Mouse (Mus musculus): ENCODE results near the gene Ccdc36.

The Ccdc36 gene

GRCm38 (mm10) chr9:108445125-108445524, 16.8 kb upstream of the Ccdc36 start:
- DNase-seq (ENCODE audit: low spot score) = no peak

DNA sequence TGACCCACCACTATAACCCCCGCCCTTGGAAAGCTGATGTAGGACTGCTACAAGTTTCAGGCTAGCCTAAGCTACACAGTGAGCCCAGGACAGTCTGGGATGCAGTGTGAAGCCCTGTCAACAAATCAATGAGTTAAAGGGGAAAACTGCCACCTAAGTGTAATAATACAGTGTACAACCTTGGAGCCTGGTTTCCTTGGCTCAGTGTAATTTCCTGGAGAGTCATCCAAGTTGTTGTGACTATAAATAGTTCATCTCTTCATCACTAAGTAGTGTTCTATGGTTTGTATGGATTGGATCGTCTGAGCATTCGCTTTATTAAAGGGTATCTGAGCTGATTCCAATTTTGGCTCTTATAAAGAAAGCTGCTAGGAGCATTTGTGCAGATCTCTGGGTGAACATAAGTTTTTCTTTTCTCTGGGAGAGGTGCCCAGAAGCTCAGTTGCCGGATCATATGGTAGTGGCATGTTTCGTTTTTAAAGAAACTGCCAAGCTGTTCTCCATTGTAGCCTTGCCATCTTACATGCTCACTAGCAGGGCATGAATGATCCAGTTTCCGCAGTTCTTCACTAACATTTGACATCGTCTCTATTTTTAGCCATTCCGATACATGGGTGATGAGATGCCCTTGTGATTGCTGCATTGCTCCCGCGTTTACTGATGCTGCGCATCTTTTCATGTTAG, 13.1 kb upstream of the Ccdc36 start:
- no peak for DNase-seq (ENCODE audit: low spot score)

DNA sequence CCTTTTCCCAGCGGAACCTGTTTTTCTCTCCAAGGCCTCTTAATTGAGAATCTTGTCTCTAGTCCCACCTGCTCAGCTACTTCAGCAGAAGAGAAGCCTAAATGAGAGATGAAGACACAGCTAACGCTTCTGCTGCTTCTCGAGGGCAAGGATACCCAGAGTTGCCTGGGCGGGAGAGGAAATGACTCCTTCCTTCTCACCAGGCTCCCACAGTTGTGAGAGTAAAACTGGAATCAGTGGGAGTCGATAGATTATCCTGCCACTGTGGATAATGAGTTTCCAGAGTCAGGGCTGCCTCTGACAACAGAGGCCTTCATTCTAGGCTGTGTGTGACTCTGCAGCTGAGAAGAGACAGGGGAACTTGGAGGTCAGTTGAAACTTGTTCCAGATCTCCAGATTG, 12.2 kb upstream of the Ccdc36 start:
- DNase-seq (ENCODE audit: low spot score) = no peak

- DNase-seq (ENCODE audit: low spot score) = no peak
Measured at GRCm38 (mm10) chr9:108439176-108439575, 10.9 kb upstream of the Ccdc36 start.

GRCm38 (mm10) chr9:108436182-108436581, 7.9 kb upstream of the Ccdc36 start, which contains the start of gene BC048562:
Gene BC048562, plus strand, starts transcription at chr9:108436482.
- DNase-seq (ENCODE audit: low spot score) = no peak

- DNase-seq (ENCODE audit: low spot score) = no peak
Measured at GRCm38 (mm10) chr9:108431431-108432067, 3.3 kb upstream of the Ccdc36 start.

DNA sequence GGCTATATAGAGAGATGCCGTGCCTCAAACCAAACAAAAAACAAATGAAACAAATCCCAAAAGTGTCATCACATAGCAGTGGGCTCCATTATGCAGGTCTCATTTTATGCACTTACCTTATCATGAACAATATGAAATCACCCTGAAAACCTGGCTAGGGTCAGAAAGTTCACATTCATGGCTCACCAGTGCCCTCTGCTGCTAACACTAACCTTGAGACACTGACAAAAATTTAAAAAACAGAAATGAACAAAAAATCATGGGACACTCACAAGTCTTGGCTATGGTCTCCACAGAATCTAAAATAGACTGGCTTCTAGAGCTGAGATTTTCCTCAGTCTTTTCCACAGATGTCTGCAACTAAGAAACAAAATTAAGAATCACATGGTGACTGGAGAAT, 16.1 kb downstream of the Ccdc36 start:
- no peak for DNase-seq (ENCODE audit: low spot score)

DNA sequence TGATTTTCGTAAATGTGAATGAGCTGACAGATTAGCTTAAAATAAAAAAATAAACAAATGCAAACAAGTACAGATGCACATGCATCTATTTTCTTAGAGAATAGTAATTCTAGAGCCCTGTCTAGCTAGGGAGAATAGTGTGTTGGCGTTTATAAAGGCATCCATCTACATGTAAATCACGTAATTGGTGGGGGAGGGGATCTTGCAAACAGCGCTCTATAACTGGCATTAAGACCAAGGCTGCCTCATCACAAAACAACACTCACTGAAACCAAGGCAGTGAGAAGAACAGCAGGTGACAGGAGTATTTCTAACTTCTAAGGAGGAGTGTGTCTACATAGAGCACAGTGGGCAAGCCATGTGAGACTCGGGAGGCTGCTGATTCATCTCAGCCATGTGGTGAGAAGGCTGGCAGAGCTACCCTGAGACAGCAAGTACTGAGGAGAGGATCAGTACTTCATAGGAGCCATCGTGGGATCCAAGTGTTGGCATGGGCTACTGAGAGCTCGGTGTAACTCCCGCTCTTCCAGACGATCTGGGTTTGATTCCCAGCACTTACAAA, 16.8 kb downstream of the Ccdc36 start:
- no peak for DNase-seq (ENCODE audit: low spot score)

GRCm38 (mm10) chr9:108409535-108409934, 18.7 kb downstream of the Ccdc36 start:
- DNase-seq (ENCODE audit: low spot score) = no peak

DNA sequence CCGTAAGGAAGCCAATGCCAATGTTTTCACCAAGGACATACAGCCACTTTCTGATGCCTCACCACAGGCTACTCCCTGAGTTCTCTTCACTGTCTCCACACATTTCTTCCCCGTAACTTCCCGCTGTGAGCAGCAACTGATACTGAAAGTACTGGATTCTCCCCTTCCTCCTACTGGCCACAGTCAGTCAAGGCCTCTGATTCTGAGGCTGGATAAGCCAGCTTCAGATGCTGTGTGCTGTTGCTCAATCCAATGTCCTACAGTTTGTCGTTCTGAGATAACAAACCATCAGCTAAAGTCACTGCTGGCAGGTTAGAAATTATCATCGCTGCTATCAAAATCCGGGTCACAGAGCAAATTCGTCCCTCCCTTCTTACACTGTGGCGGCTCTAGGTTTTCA, 23.8 kb downstream of the Ccdc36 start:
- no peak for DNase-seq (ENCODE audit: low spot score)

DNA sequence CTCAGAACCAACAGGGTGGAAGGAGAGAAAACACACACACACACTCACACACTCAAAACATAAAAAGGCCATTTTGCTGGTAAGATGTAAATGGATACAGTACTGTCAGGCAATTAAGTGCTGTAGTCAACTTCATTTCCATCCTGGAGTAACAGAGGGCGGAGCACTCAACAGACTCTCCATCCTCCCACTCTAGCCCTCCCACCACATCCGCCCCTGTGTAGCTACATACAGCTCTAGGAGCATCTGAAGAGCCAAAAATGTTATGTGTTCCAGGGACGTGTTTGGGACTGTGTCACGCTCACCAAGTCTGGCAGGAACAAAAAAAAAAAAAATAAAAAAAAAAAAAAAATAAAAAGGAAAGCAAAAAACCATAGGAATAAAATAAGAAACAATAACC, 25.2 kb downstream of the Ccdc36 start:
- DNase-seq (ENCODE audit: low spot score) = no peak

DNA sequence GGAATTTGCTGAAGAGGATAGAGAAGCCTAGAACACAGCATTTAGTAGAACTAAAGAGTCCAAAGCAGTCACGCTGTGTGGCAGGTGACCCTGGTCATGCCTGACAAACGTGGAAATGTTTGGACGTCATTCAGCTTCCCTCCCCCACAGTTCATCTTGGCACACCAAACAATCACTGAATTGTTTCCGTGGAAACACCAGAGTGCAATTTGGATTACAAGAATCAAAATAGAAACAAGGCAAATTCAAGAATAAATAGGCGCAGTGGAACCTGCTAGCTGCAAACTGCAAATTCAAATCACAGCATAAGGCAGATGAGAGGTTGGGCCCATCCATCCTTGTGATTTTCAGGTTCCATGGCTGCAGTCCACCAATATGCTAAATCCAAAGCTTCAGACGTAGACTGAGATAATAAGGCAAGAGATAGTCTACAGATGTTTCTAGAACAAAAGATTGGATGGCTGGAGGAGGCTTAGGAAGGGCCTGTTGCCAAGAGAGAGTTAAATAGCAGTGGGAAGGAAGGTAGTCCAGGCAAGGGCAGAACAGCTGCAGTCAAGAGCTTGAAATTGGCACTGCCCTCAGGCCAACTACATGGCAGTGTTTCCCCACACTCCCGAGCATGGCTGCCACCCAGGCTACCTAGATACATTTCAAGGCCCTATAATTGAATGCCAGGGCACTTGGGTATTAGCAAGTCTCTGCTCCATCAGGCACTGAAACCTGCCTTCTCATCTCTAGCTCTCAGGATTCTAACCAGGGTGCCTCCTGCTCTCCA, 26.9 kb downstream of the Ccdc36 start:
- DNase-seq (ENCODE audit: low spot score) = no peak

DNA sequence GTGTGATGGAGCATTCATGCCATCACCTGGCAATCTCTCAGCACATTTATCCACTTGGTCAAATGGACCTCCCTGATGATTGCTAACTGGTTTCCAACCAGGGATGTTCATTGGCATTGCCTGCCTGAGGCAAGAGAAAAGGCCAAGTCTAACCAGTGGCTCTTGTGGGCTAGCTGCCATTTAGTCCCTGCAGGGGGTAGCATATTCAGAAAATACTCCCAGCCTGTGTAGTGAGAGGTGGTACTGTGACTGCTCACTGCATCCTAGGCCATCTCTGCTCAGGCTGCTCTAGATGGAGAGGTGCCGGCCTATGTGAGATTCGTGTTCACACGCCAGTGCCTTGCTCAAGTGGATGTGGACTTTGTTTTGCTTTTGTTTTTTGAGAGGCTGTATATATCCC, 30.0 kb downstream of the Ccdc36 start:
- no peak for DNase-seq (ENCODE audit: low spot score)

DNA sequence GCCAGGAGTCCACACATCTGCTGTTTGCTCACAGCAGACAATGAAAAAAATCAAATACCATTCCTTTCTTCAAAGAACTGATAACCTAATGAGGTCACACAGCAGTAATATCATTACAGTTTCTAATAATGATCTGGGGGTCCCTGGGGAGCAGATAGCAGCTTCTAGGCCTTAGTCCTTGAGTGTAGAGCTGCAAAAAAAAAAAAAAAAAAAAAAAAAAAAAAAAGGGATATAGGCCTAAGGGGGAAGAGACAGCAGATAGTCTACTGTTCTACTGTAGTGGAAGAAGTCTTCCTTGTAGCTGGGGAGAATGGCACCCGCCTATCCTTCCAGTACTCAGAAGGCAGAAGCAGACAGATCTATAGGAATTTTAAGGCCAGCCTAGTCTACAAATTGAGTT, 32.9 kb downstream of the Ccdc36 start:
- no peak for DNase-seq (ENCODE audit: low spot score)

DNA sequence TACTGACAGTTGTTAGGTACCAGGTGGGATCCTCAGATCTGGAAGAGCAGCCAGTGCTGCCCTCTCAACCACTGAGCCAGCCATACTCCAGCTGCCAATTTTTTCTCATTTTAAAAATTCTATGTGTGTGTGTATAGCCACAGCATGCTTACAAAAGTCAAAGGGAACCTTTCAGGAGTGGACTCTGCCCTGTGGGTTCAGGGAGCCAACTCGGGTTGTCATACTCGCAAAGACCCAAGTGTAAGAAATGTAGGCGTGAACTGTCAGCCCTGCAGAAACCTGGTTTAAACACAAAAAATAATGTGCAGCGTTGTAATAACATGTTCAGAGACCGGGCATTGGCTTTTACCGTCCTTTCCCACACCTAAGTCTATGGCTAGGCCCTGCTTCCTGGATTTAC, 34.1 kb downstream of the Ccdc36 start:
- DNase-seq (ENCODE audit: low spot score) = no peak

DNA sequence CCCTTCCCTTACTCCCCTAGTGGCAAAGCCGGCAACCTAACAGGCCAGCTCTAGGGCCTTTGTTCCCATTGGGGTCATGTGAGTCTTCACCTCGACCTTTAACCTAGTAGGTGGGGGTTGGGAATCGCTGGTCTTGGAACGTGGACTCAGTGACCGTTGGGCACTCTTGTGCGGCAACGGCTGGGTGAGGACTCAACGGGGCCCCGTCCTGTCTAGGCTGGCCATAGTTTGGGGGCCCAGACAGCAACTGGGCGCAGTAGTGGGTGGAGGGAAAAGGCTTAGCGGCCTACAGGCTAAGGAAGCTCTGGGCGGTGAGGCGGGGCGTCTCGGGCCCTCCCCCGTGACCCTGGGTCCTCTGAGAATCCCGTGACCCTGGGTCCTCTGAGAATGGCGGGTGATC, 35.6 kb downstream of the Ccdc36 start, which contains the start of gene 1700102P08Rik:
Gene 1700102P08Rik (plus strand): TSS at position 130 of the 400 bp plus-strand sequence.
- no peak for DNase-seq (ENCODE audit: low spot score)

DNA sequence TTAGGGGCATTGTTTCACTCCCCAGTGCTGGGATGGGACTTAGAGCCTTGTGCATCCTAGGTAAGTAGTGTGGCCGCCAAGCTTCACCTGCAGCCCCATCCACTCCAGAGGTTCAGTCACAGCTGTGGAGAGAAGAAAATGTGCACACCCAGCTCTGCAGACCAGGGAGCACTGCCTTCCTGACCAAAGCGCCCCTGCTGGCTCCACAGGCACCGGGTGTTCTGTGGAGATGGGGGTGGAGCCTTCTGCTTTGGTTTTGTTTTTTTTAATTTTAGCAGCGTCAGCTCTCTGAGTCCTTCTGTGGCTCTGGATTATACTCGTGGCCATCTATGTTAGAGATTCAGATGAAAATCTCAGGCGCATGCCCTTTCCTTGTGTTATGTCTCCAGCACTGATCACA, 39.1 kb downstream of the Ccdc36 start:
- DNase-seq (ENCODE audit: low spot score) = no peak

GRCm38 (mm10) chr9:108388601-108389000, 39.7 kb downstream of the Ccdc36 start:
- no peak for DNase-seq (ENCODE audit: low spot score)

DNA sequence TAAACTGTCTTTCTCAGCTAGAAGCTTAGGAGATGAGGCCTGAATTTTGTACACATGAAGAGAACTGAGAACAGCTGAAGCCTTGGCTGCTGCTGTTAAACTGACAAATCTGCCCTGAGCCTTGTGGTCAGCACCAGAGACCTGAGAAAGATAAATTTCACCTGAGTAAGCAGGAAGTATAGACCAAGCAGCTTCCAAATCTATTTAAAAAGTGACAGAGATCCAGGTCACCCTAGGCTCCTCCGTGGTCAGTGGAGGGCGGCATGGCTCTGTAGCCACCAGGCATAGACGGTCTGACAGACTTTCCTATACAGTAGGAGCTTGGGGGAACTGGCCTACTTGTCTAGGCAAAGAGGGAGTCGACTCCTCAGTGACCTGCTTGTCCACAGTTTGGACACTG, 41.5 kb downstream of the Ccdc36 start:
- DNase-seq (ENCODE audit: low spot score) = no peak

DNA sequence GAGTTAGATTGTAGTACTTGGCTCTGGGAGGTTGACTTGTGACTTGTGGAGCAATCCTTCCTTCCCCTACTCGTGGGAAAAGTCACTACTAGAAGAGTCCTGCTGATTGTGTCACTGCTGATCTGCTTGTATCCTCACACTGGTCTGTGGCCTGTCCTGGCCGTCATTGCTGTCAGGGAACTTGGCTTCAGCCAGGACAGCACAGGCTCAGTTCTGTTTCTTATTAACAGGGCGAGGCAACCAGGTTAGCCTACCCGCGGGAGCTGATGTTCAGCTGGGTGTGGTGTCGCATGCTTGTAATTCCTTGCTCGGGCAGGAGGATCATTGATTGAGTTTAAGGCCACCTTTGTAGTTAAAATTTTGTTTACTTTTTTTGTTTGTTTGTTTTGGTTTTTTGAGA, 43.3 kb downstream of the Ccdc36 start:
- no peak for DNase-seq (ENCODE audit: low spot score)

GRCm38 (mm10) chr9:108381382-108381781, 46.9 kb downstream of the Ccdc36 start:
- DNase-seq (ENCODE audit: low spot score) = no peak

- DNase-seq (ENCODE audit: low spot score) = no peak
Measured at GRCm38 (mm10) chr9:108379294-108379693, 49.0 kb downstream of the Ccdc36 start.

- no peak for DNase-seq (ENCODE audit: low spot score)
Measured at GRCm38 (mm10) chr9:108378736-108379135, 49.5 kb downstream of the Ccdc36 start.

All from ovary, postnatal 10 days (tissue).